Mouse (Mus musculus): ENCODE data around the gene Ntm.

GRCm38 (mm10) chr9:29215796-29216195, 747.1 kb downstream of the Ntm start:
- no peak for TF ChIP-seq CTCF (IDR thresholded peaks at IDR 0.05; ENCODE audit: borderline replicate concordance, extremely low read depth, insufficient read depth, insufficient read length)
- no peak for TF ChIP-seq POLR2A (IDR thresholded peaks at IDR 0.05; ENCODE audit: borderline replicate concordance, extremely low read depth, insufficient read depth, insufficient read length, poor library complexity, severe bottlenecking)
